Mouse (Mus musculus): ENCODE measurements around the gene Thrap3. TPM values are rescaled to one million over a fixed set of nuclear protein-coding genes. Genes with fewer than 3 reads are reported as not detected.

Gene Thrap3
- polyA plus RNA-seq, 1 experiment = 133 TPM

- TF ChIP-seq POLR2A (IDR thresholded peaks at IDR 0.05; ENCODE audit: borderline replicate concordance, extremely low read depth, insufficient read depth, insufficient read length, poor library complexity, severe bottlenecking) = 0 out of 2 replicates have a peak, but pooled peaks have one; percentile 19
- no peak for TF ChIP-seq CTCF (IDR thresholded peaks at IDR 0.05; ENCODE audit: borderline replicate concordance, extremely low read depth, insufficient read depth, insufficient read length)
- DNase-seq (ENCODE audit: low read depth) = peak; percentile 89
These were observed 40.0 kb downstream of the Thrap3 start for GRCm38 (mm10) chr4:126162544-126163066.

DNA sequence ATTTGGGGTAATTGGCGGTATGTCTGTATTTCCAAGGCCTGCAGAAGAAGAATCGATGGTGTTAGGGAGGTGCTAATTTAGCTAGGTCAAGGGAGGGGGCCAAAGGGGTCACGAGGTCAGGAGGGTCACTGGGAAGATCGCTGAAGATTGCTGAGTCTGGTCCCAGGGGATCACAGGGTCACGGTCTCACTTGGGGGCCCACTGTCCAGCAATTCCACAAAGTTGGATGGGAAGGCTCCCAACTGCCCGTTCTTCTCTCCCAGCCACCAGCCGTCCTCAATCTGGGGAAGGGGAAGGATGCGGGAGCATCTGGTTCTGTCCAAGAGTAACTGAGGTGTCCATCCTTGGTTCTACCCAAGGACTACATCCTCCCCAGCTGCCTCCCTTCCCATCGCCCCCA, 40.6 kb downstream of the Thrap3 start:
- TF ChIP-seq CTCF (IDR thresholded peaks at IDR 0.05; ENCODE audit: borderline replicate concordance, extremely low read depth, insufficient read depth, insufficient read length) (no peak), POLR2A (IDR thresholded peaks at IDR 0.05; ENCODE audit: borderline replicate concordance, extremely low read depth, insufficient read depth, insufficient read length, poor library complexity, severe bottlenecking) (no peak)

GRCm38 (mm10) chr4:126161456-126161855, 41.1 kb downstream of the Thrap3 start:
- no peak for TF ChIP-seq CTCF (IDR thresholded peaks at IDR 0.05; ENCODE audit: borderline replicate concordance, extremely low read depth, insufficient read depth, insufficient read length)
- TF ChIP-seq POLR2A (IDR thresholded peaks at IDR 0.05; ENCODE audit: borderline replicate concordance, extremely low read depth, insufficient read depth, insufficient read length, poor library complexity, severe bottlenecking) = no peak
- DNase-seq (ENCODE audit: low read depth) = no peak

More for the DNA sequence above, 40.6 kb downstream of the Thrap3 start:
- no peak for DNase-seq (ENCODE audit: low read depth)

- no peak for DNase-seq (ENCODE audit: low read depth)
- TF ChIP-seq CTCF (IDR thresholded peaks at IDR 0.05; ENCODE audit: borderline replicate concordance, extremely low read depth, insufficient read depth, insufficient read length) (no peak), POLR2A (IDR thresholded peaks at IDR 0.05; ENCODE audit: borderline replicate concordance, extremely low read depth, insufficient read depth, insufficient read length, poor library complexity, severe bottlenecking) (no peak)
These were observed 41.6 kb downstream of the Thrap3 start for GRCm38 (mm10) chr4:126160981-126161380.

- no peak for TF ChIP-seq POLR2A (IDR thresholded peaks at IDR 0.05; ENCODE audit: borderline replicate concordance, extremely low read depth, insufficient read depth, insufficient read length, poor library complexity, severe bottlenecking)
- no peak for TF ChIP-seq CTCF (IDR thresholded peaks at IDR 0.05; ENCODE audit: borderline replicate concordance, extremely low read depth, insufficient read depth, insufficient read length)
- DNase-seq (ENCODE audit: low read depth) = peak; percentile 23
These were observed 43.1 kb downstream of the Thrap3 start for GRCm38 (mm10) chr4:126159455-126159854.

DNA sequence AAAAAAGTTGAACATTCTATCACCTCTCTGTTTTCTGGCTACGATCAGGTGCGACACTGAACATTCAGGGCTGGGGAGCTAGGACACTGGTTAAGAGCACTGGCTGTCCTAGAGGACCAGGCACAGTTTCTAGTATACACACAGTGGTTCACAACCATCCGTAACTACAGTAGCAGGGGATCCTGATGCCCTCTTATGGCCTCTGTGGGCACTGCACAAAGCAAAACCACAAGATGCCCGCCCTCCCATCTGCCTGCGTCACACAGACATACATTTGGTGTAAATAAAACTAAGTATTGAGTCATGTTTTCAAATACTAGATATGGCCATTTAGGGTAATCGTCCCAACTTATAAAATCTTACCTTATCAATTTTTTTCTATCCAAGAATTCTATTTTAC, 45.0 kb downstream of the Thrap3 start:
- TF ChIP-seq POLR2A (IDR thresholded peaks at IDR 0.05; ENCODE audit: borderline replicate concordance, extremely low read depth, insufficient read depth, insufficient read length, poor library complexity, severe bottlenecking) = no peak
- 0 out of 2 replicates have a peak, but pooled peaks have one; percentile 13 for TF ChIP-seq CTCF (IDR thresholded peaks at IDR 0.05; ENCODE audit: borderline replicate concordance, extremely low read depth, insufficient read depth, insufficient read length)
- DNase-seq (ENCODE audit: low read depth) = no peak

DNA sequence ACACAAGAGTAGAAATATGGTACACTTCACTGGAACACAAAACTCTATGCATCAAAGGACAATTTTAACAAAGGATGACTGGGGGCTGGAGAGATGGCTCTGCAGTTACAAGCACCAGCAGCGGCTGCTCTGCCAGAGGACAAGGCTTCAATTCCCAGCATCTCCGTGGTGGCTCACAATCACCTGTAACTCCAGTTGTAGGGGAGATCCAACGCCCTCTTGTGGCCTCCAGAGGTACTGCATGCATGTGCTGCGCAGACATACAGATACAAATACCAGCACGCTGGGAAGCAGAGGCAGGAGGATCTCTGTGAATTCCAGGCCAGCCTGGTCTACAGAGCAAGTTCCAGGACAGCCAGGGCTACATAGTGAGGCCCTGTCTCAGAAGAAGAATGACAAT, 45.9 kb downstream of the Thrap3 start:
- no peak for DNase-seq (ENCODE audit: low read depth)
- TF ChIP-seq CTCF (IDR thresholded peaks at IDR 0.05; ENCODE audit: borderline replicate concordance, extremely low read depth, insufficient read depth, insufficient read length) (peak; percentile 63), POLR2A (IDR thresholded peaks at IDR 0.05; ENCODE audit: borderline replicate concordance, extremely low read depth, insufficient read depth, insufficient read length, poor library complexity, severe bottlenecking) (no peak)

DNA sequence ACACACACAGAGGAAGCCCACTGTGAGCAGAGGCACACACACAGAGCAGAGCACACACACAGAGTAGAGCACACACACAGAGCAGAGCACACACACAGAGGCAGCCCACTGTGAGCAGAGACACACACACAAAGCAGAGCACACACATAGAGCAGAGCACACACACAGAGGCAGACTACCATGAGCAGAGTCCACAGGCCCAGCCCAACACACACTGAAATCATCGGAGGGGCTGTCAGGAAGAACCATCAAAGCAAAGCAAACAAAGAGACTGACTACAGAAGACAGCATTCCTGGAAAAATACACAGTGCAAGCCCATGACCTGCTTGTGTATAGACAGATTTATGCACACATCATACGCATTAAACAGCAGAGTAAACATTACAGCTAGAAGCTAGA, 46.7 kb downstream of the Thrap3 start:
- TF ChIP-seq CTCF (IDR thresholded peaks at IDR 0.05; ENCODE audit: borderline replicate concordance, extremely low read depth, insufficient read depth, insufficient read length) = no peak

GRCm38 (mm10) chr4:126155183-126155582, 47.4 kb downstream of the Thrap3 start:
- DNase-seq (ENCODE audit: low read depth) = peak; percentile 20

More for the DNA sequence above, 46.7 kb downstream of the Thrap3 start:
- DNase-seq (ENCODE audit: low read depth) = peak; percentile 17

DNA sequence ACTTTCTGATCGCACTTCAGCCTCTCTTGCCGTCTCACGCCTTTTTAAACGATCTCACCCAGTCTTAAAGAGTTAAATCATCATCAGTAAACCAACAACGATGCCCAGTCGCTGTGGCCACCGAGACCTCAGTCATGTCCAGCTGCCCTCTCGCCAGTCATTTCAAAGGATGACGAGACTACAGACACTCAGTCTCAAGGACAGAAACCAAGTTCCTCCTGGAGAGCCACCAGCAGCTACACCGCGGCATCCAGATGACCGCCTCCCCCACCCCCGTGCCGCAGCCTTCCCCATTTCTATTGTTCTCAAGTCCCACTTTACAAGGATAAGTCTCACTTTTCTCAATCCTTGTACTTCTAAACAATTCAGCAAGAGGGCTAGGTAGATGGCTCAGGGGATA, 49.7 kb downstream of the Thrap3 start:
- DNase-seq (ENCODE audit: low read depth) = no peak
- TF ChIP-seq POLR2A (IDR thresholded peaks at IDR 0.05; ENCODE audit: borderline replicate concordance, extremely low read depth, insufficient read depth, insufficient read length, poor library complexity, severe bottlenecking) (no peak), CTCF (IDR thresholded peaks at IDR 0.05; ENCODE audit: borderline replicate concordance, extremely low read depth, insufficient read depth, insufficient read length) (no peak)

More at GRCm38 (mm10) chr4:126155183-126155582, 47.4 kb downstream of the Thrap3 start:
- TF ChIP-seq POLR2A (IDR thresholded peaks at IDR 0.05; ENCODE audit: borderline replicate concordance, extremely low read depth, insufficient read depth, insufficient read length, poor library complexity, severe bottlenecking) (no peak), CTCF (IDR thresholded peaks at IDR 0.05; ENCODE audit: borderline replicate concordance, extremely low read depth, insufficient read depth, insufficient read length) (no peak)

DNA sequence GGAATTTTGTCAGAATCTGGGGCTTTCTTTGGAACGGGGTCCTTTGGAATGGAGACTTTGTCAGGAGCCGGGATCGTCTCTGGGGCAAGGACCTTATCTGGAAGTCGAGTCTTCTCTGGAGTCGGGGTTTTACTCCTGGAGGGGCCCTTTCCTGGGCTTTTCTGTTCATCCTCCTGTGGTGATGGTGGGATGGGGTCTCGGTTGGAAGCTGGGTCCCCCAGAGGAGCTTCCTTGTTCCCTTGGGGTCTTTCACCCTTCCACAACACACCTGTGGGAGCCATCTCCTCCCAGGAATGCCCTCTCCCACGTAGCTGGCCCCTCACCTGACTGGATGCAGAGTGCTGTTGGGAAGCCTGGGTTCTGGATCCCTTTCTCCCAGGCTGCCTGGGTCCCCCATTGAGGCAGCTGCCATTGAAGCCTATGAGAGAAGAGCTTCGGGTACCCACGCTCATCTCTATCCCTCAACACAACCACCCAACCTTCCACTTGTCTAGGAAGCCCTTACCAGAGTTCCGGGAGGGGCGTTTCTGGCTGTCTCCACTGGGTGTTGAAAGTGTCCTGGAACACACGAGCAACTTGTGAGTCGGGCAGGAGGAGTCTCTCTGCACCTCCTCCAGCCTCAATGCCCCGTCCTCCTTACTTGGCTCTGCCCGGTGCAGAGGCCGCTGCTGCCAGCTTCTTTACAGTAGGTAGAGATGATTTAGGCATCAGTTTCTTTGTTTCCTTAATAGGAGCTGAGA, 50.7 kb downstream of the Thrap3 start:
- TF ChIP-seq POLR2A (IDR thresholded peaks at IDR 0.05; ENCODE audit: borderline replicate concordance, extremely low read depth, insufficient read depth, insufficient read length, poor library complexity, severe bottlenecking) (no peak), CTCF (IDR thresholded peaks at IDR 0.05; ENCODE audit: borderline replicate concordance, extremely low read depth, insufficient read depth, insufficient read length) (no peak)
- no peak for DNase-seq (ENCODE audit: low read depth)

DNA sequence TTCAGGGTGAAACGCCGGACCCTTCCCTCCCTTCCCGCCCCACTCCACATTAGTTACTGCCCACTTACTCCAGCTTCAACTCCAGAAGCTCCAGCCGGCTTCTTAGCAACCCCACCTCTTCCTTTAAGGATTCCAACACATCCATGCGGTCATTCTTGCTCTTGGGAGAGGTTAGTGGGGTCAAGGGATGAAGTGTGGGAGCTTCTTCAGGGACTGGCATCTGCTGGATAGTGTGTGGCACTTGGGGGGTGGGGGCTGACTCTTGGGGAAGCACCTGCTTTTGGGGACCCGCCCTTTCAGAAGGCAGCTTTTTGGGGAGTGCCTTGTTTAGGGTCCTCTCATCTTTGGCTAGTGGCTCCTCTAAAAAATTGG, 51.6 kb downstream of the Thrap3 start:
- DNase-seq (ENCODE audit: low read depth) = no peak
- TF ChIP-seq CTCF (IDR thresholded peaks at IDR 0.05; ENCODE audit: borderline replicate concordance, extremely low read depth, insufficient read depth, insufficient read length) = no peak
- TF ChIP-seq POLR2A (IDR thresholded peaks at IDR 0.05; ENCODE audit: borderline replicate concordance, extremely low read depth, insufficient read depth, insufficient read length, poor library complexity, severe bottlenecking) = no peak
